Mouse (Mus musculus) cortical plate, adult 2 months (tissue): ENCODE measurements at regions not wholly inside any gene's neighbourhood (a gene's known extent, or its start where the extent isn't known, plus 50 kb on each side); places are given as distances from the start of the nearest gene placed in this dataset.

ENCODE experiments used
- CTCF ChIP-seq: fragments of 200-500 bp; IDR thresholded peaks from 2 replicates; pipeline ENCODE4 v1.5.1; 2011; ENCODE audit warnings: mild to moderate bottlenecking, control low read depth, low read length; ENCODE audit not compliant: insufficient read depth; ENCODE audit errors: extremely low read depth
- POLR2A ChIP-seq: fragments of 200-500 bp; IDR thresholded peaks from 2 replicates; pipeline ENCODE4 v1.6.1; 2011; ENCODE audit warnings: mild to moderate bottlenecking, low read length, control low read depth; ENCODE audit not compliant: insufficient read depth; ENCODE audit errors: extremely low read depth

- TF ChIP-seq CTCF, result no peak
- no peak for TF ChIP-seq POLR2A
These were observed 613.9 kb upstream of the 2610301B20Rik start for GRCm38 (mm10) chr4:10260351-10260750.
